Mouse (Mus musculus): ENCODE results near the gene Trub2. TPM values are rescaled to one million over a fixed set of nuclear protein-coding genes. Genes with fewer than 3 reads are reported as not detected.
"Not testable (repeated sequence)": the region's sequence is repeated elsewhere in the genome, so short reads cannot be mapped to it uniquely, and the experiment has no call there.

The Trub2 gene
- total RNA-seq, 2 experiments from 2014 or later, result 48.2 to 51.1 TPM

- DNase-seq; intact Hi-C loops (cut with DNase I): not testable (repeated sequence)
Measured at GRCm38 (mm10) chr2:29781256-29781655, 7.0 kb downstream of the Trub2 start.

GRCm38 (mm10) chr2:29773323-29773722 lies 15.0 kb downstream of the Trub2 start:
- intact Hi-C loops (cut with DNase I), result no loop called here
- no peak for DNase-seq

- intact Hi-C loops (cut with DNase I), result no loop called here
Measured at GRCm38 (mm10) chr2:29771611-29772461, 16.5 kb downstream of the Trub2 start.

GRCm38 (mm10) chr2:29770162-29770561 lies 18.1 kb downstream of the Trub2 start:
- intact Hi-C loops (cut with DNase I), result no loop called here
- DNase-seq, result no peak

More at GRCm38 (mm10) chr2:29771611-29772461, 16.5 kb downstream of the Trub2 start:
- DNase-seq, result no peak

- no peak for DNase-seq
- intact Hi-C loops (cut with DNase I), result no loop called here
Measured at GRCm38 (mm10) chr2:29768901-29769300, 19.4 kb downstream of the Trub2 start.

- intact Hi-C loops (cut with DNase I), result no loop called here
- no peak for DNase-seq
Measured at GRCm38 (mm10) chr2:29767976-29768709, 20.2 kb downstream of the Trub2 start.

GRCm38 (mm10) chr2:29764831-29765230 lies 23.5 kb downstream of the Trub2 start:
- intact Hi-C loops (cut with DNase I), result no loop called here
- DNase-seq, result peak; percentile 69

- intact Hi-C loops (cut with DNase I), result no loop called here
Measured at GRCm38 (mm10) chr2:29755693-29756092, 32.6 kb downstream of the Trub2 start.

GRCm38 (mm10) chr2:29752397-29752796 lies 35.9 kb downstream of the Trub2 start:
- DNase-seq, result no peak
- intact Hi-C loops (cut with DNase I), result no loop called here

More at GRCm38 (mm10) chr2:29755693-29756092, 32.6 kb downstream of the Trub2 start:
- DNase-seq, result no peak

GRCm38 (mm10) chr2:29751497-29751896 lies 36.8 kb downstream of the Trub2 start, which contains the start of gene Gm13420:
Gene Gm13420, minus strand, starts transcription at chr2:29751685.
- intact Hi-C loops (cut with DNase I), result no loop called here
- DNase-seq, result no peak

- intact Hi-C loops (cut with DNase I), result no loop called here
Measured at GRCm38 (mm10) chr2:29748499-29748898, 39.8 kb downstream of the Trub2 start.

GRCm38 (mm10) chr2:29747852-29748251 lies 40.5 kb downstream of the Trub2 start:
- intact Hi-C loops (cut with DNase I), result no loop called here
- DNase-seq, result no peak

More at GRCm38 (mm10) chr2:29748499-29748898, 39.8 kb downstream of the Trub2 start:
- DNase-seq, result no peak

GRCm38 (mm10) chr2:29747188-29747782 lies 41.0 kb downstream of the Trub2 start:
- DNase-seq, result no peak

GRCm38 (mm10) chr2:29744256-29744655 lies 44.0 kb downstream of the Trub2 start:
- DNase-seq, result no peak
- intact Hi-C loops (cut with DNase I), result no loop called here

More at GRCm38 (mm10) chr2:29747188-29747782, 41.0 kb downstream of the Trub2 start:
- intact Hi-C loops (cut with DNase I), result no loop called here

- intact Hi-C loops (cut with DNase I), result no loop called here
- DNase-seq, result no peak
Measured at GRCm38 (mm10) chr2:29741207-29741606, 47.1 kb downstream of the Trub2 start.

- no peak for DNase-seq
- intact Hi-C loops (cut with DNase I), result no loop called here
Measured at GRCm38 (mm10) chr2:29739368-29739767, 48.9 kb downstream of the Trub2 start.

- intact Hi-C loops (cut with DNase I), result no loop called here
- DNase-seq, result no peak
Measured at GRCm38 (mm10) chr2:29738799-29739198, 49.5 kb downstream of the Trub2 start.

- no peak for DNase-seq
- intact Hi-C loops (cut with DNase I), result no loop called here
Measured at GRCm38 (mm10) chr2:29737209-29737925, 50.9 kb downstream of the Trub2 start.

- intact Hi-C loops (cut with DNase I), result no loop called here
Measured at GRCm38 (mm10) chr2:29735708-29736107, 52.6 kb downstream of the Trub2 start.

GRCm38 (mm10) chr2:29733348-29733747 lies 55.0 kb downstream of the Trub2 start:
- intact Hi-C loops (cut with DNase I), result no loop called here
- no peak for DNase-seq

More at GRCm38 (mm10) chr2:29735708-29736107, 52.6 kb downstream of the Trub2 start:
- DNase-seq, result no peak

Measured in left cerebral cortex, postnatal 4 days (tissue).